Mouse (Mus musculus): ENCODE measurements around the gene Rims1. TPM values are rescaled to one million over a fixed set of nuclear protein-coding genes. Genes with fewer than 3 reads are reported as not detected.

The Rims1 gene
- polyA plus RNA-seq, 1 experiment from 2014 or later = 2.1 TPM

DNA sequence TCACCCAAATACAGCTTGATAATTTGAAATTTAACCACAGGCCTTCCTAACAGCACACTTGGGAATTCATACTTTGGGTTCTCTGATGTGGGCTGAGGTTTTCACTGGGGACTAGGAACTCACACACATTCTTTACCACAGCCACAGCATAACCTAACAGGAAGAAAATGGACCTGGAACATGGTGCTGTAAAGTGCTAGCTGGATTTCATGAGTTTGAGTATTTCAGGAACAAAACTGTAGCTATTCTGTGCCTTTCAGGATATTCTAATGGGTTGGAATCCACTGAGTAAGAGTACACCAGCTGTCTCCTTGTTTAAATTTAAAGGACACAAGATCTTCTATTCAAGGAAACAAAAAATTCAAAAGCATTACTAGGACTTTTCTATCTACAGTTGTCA is 149.8 kb downstream of the Rims1 start:
- H3K4me1 ChIP-seq (ENCODE audit: control insufficient read depth, insufficient read depth, low read length) = no peaks in the 10 kb centered on the region
- H3K9me3 ChIP-seq (replicated peaks; ENCODE audit: control insufficient read depth, low read length) = no peaks in the 10 kb centered on the region
- H3K9ac ChIP-seq (ENCODE audit: low read depth, low read length) = no peak overlapping the region
- H3K27ac ChIP-seq (ENCODE audit: low read depth, low read length) = no peak overlapping the region
- H3K36me3 ChIP-seq (ENCODE audit: control insufficient read depth, insufficient read depth, low read length) = no peaks in the 10 kb centered on the region
- no peaks in the 10 kb centered on the region for H3K27me3 ChIP-seq (ENCODE audit: control insufficient read depth, insufficient read depth, low read length)
- H3K4me2 ChIP-seq = no peak overlapping the region
- ATAC-seq (replicated peaks; ENCODE audit: insufficient number of reproducible peaks, low FRiP score, low TSS enrichment) = no peak
- no peak overlapping the region for H3K4me3 ChIP-seq (ENCODE audit: low read depth, low read length)

- H3K4me1 ChIP-seq (ENCODE audit: control insufficient read depth, insufficient read depth, low read length) = no peaks in the 10 kb centered on the region
- no peak overlapping the region for H3K4me3 ChIP-seq (ENCODE audit: low read depth, low read length)
- no peak overlapping the region for H3K4me2 ChIP-seq
- H3K9me3 ChIP-seq (replicated peaks; ENCODE audit: control insufficient read depth, low read length) = no peaks in the 10 kb centered on the region
- no peaks in the 10 kb centered on the region for H3K36me3 ChIP-seq (ENCODE audit: control insufficient read depth, insufficient read depth, low read length)
- H3K27ac ChIP-seq (ENCODE audit: low read depth, low read length) = no peak overlapping the region
- H3K27me3 ChIP-seq (ENCODE audit: control insufficient read depth, insufficient read depth, low read length) = no peaks in the 10 kb centered on the region
- no peak for ATAC-seq (replicated peaks; ENCODE audit: insufficient number of reproducible peaks, low FRiP score, low TSS enrichment)
- H3K9ac ChIP-seq (ENCODE audit: low read depth, low read length) = no peak overlapping the region
- WGBS (ENCODE audit: insufficient replicate concordance) = 86% methylated on average over 9 of the region's 9 CpGs
Observed at GRCm38 (mm10) chr1:22654903-22655302, 150.9 kb downstream of the Rims1 start.

- Histone ChIP-seq H3K4me3 (ENCODE audit: low read depth, low read length) (no peak overlapping the region), H3K27ac (ENCODE audit: low read depth, low read length) (no peak overlapping the region), H3K9ac (ENCODE audit: low read depth, low read length) (no peak overlapping the region), H3K36me3 (ENCODE audit: control insufficient read depth, insufficient read depth, low read length) (no peaks in the 10 kb centered on the region), H3K27me3 (ENCODE audit: control insufficient read depth, insufficient read depth, low read length) (no peaks in the 10 kb centered on the region), H3K4me1 (ENCODE audit: control insufficient read depth, insufficient read depth, low read length) (no peaks in the 10 kb centered on the region), H3K9me3 (replicated peaks; ENCODE audit: control insufficient read depth, low read length) (no peaks in the 10 kb centered on the region), H3K4me2 (no peak overlapping the region)
- 78% methylated on average over 7 of the region's 7 CpGs for WGBS (ENCODE audit: insufficient replicate concordance)
- ATAC-seq (replicated peaks; ENCODE audit: insufficient number of reproducible peaks, low FRiP score, low TSS enrichment) = no peak
Observed at GRCm38 (mm10) chr1:22650588-22650987, 155.2 kb downstream of the Rims1 start.

DNA sequence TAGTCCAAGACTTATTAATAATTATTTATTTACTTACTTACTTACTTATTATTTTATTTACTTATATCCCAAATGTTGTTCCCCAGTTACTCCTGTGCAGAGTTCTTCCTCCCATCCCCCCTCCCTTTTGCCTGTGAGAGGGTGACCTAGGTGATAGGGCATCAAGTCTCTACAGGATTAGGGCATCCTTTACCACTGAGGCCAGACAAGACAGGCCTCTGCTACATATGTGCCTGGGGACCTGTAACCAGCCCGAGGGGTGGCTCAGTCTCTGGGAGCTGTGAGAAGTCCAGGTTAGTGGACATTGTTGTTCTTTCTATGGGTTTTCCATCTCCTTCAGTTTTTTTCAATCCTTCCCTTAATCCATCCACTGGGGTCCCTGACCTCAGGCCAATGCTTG is 156.4 kb downstream of the Rims1 start:
- H3K27ac ChIP-seq (ENCODE audit: low read depth, low read length) = no peak overlapping the region
- no peak overlapping the region for H3K9ac ChIP-seq (ENCODE audit: low read depth, low read length)
- no peaks in the 10 kb centered on the region for H3K4me1 ChIP-seq (ENCODE audit: control insufficient read depth, insufficient read depth, low read length)
- 63% methylated on average over 1 of the region's 1 CpGs for WGBS (ENCODE audit: insufficient replicate concordance)
- no peaks in the 10 kb centered on the region for H3K36me3 ChIP-seq (ENCODE audit: control insufficient read depth, insufficient read depth, low read length)
- no peak overlapping the region for H3K4me2 ChIP-seq
- H3K27me3 ChIP-seq (ENCODE audit: control insufficient read depth, insufficient read depth, low read length) = no peaks in the 10 kb centered on the region
- H3K4me3 ChIP-seq (ENCODE audit: low read depth, low read length) = no peak overlapping the region
- ATAC-seq (replicated peaks; ENCODE audit: insufficient number of reproducible peaks, low FRiP score, low TSS enrichment) = no peak
- H3K9me3 ChIP-seq (replicated peaks; ENCODE audit: control insufficient read depth, low read length) = no peaks in the 10 kb centered on the region

DNA sequence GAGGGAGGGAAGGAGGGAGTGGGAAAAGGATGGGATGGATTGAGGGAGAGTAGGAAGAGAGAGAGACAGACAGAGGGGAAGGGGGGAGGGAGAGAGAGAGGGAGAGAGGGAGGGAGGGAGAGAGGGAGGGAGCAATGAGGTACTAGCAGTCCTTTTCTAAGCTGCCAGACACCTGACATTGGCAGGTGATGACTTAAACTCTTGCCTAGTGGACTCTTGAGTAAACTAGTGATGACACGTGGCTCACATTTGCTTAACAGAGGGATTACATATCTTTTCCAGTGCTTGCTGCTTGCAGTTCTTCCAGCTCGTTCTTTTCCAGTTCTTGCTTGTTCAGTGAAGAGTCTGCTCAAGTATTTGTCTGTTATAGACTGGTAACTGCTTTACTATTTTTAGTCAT is 160.5 kb downstream of the Rims1 start:
- no peak for ATAC-seq (replicated peaks; ENCODE audit: insufficient number of reproducible peaks, low FRiP score, low TSS enrichment)
- H3K27me3 ChIP-seq (ENCODE audit: control insufficient read depth, insufficient read depth, low read length) = no peaks in the 10 kb centered on the region
- H3K9ac ChIP-seq (ENCODE audit: low read depth, low read length) = no peak overlapping the region
- no peaks in the 10 kb centered on the region for H3K36me3 ChIP-seq (ENCODE audit: control insufficient read depth, insufficient read depth, low read length)
- no peak overlapping the region for H3K4me3 ChIP-seq (ENCODE audit: low read depth, low read length)
- no peak overlapping the region for H3K4me2 ChIP-seq
- WGBS (ENCODE audit: insufficient replicate concordance) = 31% methylated on average over 2 of the region's 2 CpGs
- H3K27ac ChIP-seq (ENCODE audit: low read depth, low read length) = no peak overlapping the region
- H3K4me1 ChIP-seq (ENCODE audit: control insufficient read depth, insufficient read depth, low read length) = no peaks in the 10 kb centered on the region
- no peaks in the 10 kb centered on the region for H3K9me3 ChIP-seq (replicated peaks; ENCODE audit: control insufficient read depth, low read length)

DNA sequence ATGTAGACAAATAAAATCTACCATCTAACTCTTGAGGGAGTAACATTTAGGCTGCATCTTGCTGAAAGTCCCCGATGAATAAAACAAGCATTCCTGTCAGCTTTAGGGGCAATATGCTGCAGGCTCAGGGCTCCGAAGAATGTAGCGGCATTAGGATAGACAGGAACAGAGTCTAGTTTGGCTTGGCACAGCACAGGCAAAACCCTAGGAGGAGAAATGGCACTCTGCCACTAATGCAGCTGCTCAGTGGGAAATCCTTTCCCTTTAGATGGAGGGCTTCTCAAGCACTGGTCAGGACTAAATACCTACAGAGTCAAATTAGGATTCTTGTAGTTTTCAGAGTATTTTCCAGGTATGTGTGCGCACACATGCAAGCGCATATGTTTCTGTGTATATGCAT is 165.2 kb downstream of the Rims1 start:
- WGBS (ENCODE audit: insufficient replicate concordance) = 82% methylated on average over 5 of the region's 5 CpGs
- no peaks in the 10 kb centered on the region for H3K9me3 ChIP-seq (replicated peaks; ENCODE audit: control insufficient read depth, low read length)
- H3K4me1 ChIP-seq (ENCODE audit: control insufficient read depth, insufficient read depth, low read length) = no peaks in the 10 kb centered on the region
- H3K9ac ChIP-seq (ENCODE audit: low read depth, low read length) = no peak overlapping the region
- no peak overlapping the region for H3K4me3 ChIP-seq (ENCODE audit: low read depth, low read length)
- H3K27ac ChIP-seq (ENCODE audit: low read depth, low read length) = no peak overlapping the region
- H3K36me3 ChIP-seq (ENCODE audit: control insufficient read depth, insufficient read depth, low read length) = no peaks in the 10 kb centered on the region
- no peaks in the 10 kb centered on the region for H3K27me3 ChIP-seq (ENCODE audit: control insufficient read depth, insufficient read depth, low read length)
- no peak for ATAC-seq (replicated peaks; ENCODE audit: insufficient number of reproducible peaks, low FRiP score, low TSS enrichment)
- H3K4me2 ChIP-seq = no peak overlapping the region

- ATAC-seq (replicated peaks; ENCODE audit: insufficient number of reproducible peaks, low FRiP score, low TSS enrichment) = no peak
- Histone ChIP-seq H3K4me2 (no peak overlapping the region), H3K27me3 (ENCODE audit: control insufficient read depth, insufficient read depth, low read length) (no peaks in the 10 kb centered on the region), H3K36me3 (ENCODE audit: control insufficient read depth, insufficient read depth, low read length) (no peaks in the 10 kb centered on the region), H3K9me3 (replicated peaks; ENCODE audit: control insufficient read depth, low read length) (no peaks in the 10 kb centered on the region), H3K9ac (ENCODE audit: low read depth, low read length) (no peak overlapping the region), H3K4me3 (ENCODE audit: low read depth, low read length) (no peak overlapping the region), H3K27ac (ENCODE audit: low read depth, low read length) (no peak overlapping the region), H3K4me1 (ENCODE audit: control insufficient read depth, insufficient read depth, low read length) (no peaks in the 10 kb centered on the region)
- 75% methylated on average over 3 of the region's 3 CpGs for WGBS (ENCODE audit: insufficient replicate concordance)
Observed at GRCm38 (mm10) chr1:22639702-22640101, 166.1 kb downstream of the Rims1 start.

GRCm38 (mm10) chr1:22633871-22634270 is 171.9 kb downstream of the Rims1 start:
- Histone ChIP-seq H3K9me3 (replicated peaks; ENCODE audit: control insufficient read depth, low read length) (no peaks in the 10 kb centered on the region), H3K4me2 (no peak overlapping the region), H3K27me3 (ENCODE audit: control insufficient read depth, insufficient read depth, low read length) (no peaks in the 10 kb centered on the region), H3K9ac (ENCODE audit: low read depth, low read length) (no peak overlapping the region), H3K4me1 (ENCODE audit: control insufficient read depth, insufficient read depth, low read length) (no peaks in the 10 kb centered on the region), H3K4me3 (ENCODE audit: low read depth, low read length) (no peak overlapping the region), H3K27ac (ENCODE audit: low read depth, low read length) (no peak overlapping the region), H3K36me3 (ENCODE audit: control insufficient read depth, insufficient read depth, low read length) (no peaks in the 10 kb centered on the region)
- 87% methylated on average over 2 of the region's 2 CpGs for WGBS (ENCODE audit: insufficient replicate concordance)
- no peak for ATAC-seq (replicated peaks; ENCODE audit: insufficient number of reproducible peaks, low FRiP score, low TSS enrichment)

DNA sequence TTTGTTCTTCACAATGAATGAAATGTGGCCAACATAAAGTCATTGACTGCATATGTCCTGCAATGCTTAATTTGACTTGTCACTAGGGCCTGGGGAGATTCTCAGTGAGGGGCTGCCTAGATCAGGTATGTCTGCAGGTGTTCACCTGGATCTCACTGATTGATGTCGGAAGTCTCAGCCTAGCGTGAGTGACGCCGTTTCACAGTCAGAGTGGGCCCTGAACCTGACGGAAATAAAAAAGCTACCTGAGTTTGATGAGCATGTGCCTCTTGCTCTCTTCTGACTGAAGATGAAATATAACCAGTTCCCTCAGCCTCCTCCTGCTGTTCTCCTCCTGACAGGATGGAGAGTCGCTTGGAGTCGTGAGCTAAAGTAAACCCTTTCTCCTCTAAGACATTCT is 173.2 kb downstream of the Rims1 start:
- H3K4me2 ChIP-seq = no peak overlapping the region
- no peak for ATAC-seq (replicated peaks; ENCODE audit: insufficient number of reproducible peaks, low FRiP score, low TSS enrichment)
- H3K9ac ChIP-seq (ENCODE audit: low read depth, low read length) = no peak overlapping the region
- no peak overlapping the region for H3K4me3 ChIP-seq (ENCODE audit: low read depth, low read length)
- no peaks in the 10 kb centered on the region for H3K4me1 ChIP-seq (ENCODE audit: control insufficient read depth, insufficient read depth, low read length)
- no peak overlapping the region for H3K27ac ChIP-seq (ENCODE audit: low read depth, low read length)
- WGBS (ENCODE audit: insufficient replicate concordance) = 65% methylated on average over 7 of the region's 7 CpGs
- no peaks in the 10 kb centered on the region for H3K36me3 ChIP-seq (ENCODE audit: control insufficient read depth, insufficient read depth, low read length)
- no peaks in the 10 kb centered on the region for H3K9me3 ChIP-seq (replicated peaks; ENCODE audit: control insufficient read depth, low read length)
- H3K27me3 ChIP-seq (ENCODE audit: control insufficient read depth, insufficient read depth, low read length) = no peaks in the 10 kb centered on the region
